Mouse (Mus musculus) layer of hippocampus, adult 18-20 months (tissue): Measurements from ENCODE around the gene P4ha2. TPM values are rescaled to one million over a fixed set of nuclear protein-coding genes. Genes with fewer than 3 reads are reported as not detected.

Source experiments
- DNase-seq, 2 experiments: peaks; one replicate each; pipeline ENCODE4 v3.0.0; 2022; ENCODE audit warnings: low spot score in 2 of 2
- total RNA-seq, 2 experiments: library from RNA; stranded (reverse); gene quantifications; 2 replicates each; pipeline ENCODE4 v1.2.3; 2021

The P4ha2 gene
- total RNA-seq, 2 experiments from 2014 or later, result 26.9 to 30.7 TPM

DNA sequence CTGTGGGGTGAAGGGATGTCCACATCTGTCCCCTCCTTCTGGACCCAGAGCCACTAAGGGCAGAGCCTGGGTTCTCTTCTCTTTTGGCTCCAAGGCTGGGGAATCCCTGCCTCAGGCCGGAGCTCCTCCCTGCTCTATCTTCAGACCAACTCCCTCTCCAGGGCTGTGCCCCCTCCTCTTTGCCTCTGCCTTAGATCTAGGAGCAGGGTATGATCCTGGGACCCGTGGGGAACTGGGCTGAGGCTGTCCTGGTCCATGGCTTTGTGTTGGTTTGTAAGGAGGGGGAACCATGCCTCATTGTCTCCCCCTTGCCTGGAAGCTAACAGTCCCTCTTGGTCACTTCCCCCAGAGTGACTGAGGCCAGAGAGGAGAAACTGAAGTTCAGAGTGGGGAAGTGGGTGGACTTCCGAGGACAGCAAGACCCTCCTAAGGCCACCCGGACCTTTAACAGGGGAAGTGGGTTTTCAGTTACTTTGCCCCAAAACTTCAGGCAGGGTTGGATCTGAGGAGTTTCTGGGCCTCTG is 31.8 kb upstream of the P4ha2 start:
- no peak for DNase-seq

DNA sequence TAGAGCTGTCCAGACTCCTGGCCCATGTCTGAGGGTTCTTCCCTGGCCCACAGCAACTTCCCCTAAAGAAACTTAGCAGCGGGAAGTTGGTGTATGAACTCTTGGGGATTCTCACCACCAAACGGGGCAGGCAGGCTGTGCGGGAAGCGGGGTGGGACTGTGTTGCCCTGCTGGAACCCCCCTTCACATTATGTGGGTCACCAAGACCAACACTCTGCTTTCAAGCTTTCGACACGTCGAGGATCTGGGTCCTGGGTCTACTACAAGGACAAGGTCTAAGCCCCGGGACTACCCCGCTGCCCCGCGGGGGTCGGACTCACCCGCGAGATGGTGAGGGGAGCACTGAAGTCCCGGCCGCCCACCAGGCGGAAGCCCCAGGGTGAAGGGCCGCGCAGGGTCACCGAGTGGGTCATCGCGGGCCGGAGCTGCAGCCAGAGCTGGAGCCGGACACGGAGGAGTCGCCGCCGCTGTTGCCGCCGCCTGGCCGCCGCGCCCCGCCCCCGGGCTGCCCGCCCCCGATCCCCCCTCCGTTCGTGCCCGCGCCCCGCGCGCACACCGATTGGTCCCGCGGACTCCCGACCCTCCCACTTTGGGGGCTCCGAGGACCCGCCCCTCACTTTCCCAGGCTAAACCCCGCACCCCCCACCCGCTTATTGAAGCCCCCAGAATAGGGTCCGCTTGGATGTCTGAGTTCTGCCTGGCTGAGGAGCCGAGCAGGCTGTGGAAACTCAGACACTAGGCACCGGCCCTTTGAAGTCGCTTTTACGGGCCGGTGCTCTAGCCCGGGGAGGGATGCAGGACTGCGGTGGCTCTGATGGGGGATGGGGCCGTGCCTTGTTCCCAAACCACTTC is 31.1 kb upstream of the P4ha2 start, which contains the start of gene Pdlim4:
Gene Pdlim4 (minus strand): TSS at position 495 of the 852 bp plus-strand sequence.
- DNase-seq, result no peak

DNA sequence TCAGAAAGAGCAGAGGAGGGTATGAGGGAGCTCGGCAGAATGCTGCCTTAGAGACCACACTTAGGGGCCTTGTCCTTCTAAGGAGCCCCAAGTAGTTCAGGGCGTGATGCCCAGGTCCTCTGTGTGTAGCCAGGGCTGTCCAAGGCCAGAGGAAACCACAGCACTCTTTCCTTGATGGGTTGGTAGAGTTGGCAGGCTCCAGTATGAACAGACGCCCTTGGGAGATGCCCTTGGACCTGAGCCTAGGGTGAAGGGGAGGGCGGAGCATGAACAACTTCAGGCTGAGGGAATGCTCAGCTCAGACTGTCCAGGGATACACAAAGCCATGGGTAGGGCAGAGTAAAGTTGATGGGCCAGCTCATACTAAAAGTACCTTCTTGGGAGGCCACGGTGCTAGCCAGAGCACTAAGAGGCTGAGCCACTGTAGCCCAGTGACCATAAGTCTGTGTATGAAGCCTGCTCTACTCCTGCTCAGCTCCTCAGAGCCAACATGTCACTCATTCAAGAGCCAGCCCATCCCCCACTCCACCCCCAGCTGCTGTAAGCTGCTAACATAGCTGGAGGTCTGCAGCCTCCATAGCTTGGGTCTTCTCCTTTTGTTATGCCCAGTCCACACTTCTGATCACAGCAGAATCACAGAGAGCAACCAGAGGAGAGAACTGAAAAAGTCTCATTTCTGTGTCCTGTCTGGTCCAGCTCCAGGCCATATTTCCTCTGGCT is 28.0 kb upstream of the P4ha2 start:
- DNase-seq, result no peak

DNA sequence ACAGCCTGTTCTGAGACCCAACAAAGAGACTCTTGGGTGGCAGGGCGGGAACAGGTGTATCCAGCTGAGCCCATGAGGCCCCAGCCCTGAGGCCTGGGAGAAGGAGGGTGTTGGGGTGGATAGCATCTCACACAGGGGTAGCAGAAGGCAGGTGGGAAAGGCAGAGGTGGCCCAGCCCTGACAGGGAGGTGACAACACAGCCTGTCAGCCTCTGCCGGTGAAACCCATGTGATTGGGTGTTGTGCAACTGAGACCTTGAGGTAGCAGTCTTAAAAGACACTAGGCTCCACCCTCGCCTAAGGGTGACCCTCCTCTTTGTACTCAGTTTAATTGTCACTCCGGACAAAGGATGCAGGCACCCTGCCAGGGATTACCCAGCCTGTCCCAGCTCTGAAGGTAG is 26.6 kb upstream of the P4ha2 start:
- DNase-seq, result no peak

DNA sequence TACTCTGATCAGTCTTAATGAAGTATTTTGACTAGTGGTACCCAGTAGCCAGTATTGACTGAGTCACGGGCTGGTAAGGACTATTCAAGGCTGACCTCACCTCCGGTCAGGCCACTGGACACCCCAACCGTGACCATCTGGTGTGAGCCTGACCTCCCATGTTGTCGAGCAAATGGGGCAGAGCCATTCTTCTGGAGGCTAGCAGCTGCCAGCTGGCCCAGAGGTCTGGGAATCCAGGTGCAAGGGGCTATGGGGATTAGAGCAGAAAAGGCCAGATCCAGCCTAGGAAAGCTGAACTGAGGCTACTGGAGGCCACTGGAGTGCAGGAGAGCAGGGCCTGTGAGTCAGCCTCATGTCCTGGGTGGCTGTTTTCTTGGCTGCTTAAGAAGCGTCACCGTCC is 24.5 kb upstream of the P4ha2 start:
- DNase-seq, result no peak

DNA sequence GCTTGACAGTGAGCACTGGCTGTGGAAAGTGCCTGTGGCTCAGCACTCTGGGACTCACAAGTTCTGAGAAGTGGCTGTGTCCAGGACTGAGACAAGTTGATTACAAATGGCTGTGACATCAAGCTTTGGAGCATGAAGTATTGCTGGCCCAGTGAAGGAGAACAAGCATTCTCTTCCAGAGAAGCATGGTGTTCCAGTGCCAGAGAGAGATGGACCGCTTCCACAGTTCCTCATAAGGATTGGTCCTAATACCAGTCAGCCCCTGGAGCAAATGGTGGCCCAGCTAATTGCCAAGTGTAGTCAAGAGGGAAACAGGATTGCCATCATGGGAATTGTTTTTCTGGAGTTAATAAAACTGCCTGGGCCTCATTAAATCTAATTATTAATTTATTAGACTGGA is 23.8 kb upstream of the P4ha2 start:
- no peak for DNase-seq

DNA sequence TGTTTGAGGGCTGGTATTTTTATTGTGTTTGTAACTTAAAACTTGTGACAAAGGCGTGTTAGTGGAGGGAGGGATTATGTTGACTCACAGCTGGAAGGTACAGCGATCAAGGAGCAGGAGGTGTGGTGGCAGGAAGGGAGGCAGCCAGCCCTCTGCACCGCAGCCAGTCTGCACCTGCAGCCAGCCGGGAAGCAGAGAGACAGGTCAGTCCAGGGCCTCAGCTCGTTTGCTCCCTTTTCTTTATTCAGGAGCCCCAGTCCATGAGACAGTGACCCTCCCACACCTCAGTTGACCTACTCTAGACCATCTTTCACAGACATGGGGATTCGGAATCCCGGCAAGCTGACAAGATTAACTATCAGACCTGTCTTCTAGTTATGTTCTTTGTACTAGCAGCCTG is 19.5 kb upstream of the P4ha2 start:
- no peak for DNase-seq

DNA sequence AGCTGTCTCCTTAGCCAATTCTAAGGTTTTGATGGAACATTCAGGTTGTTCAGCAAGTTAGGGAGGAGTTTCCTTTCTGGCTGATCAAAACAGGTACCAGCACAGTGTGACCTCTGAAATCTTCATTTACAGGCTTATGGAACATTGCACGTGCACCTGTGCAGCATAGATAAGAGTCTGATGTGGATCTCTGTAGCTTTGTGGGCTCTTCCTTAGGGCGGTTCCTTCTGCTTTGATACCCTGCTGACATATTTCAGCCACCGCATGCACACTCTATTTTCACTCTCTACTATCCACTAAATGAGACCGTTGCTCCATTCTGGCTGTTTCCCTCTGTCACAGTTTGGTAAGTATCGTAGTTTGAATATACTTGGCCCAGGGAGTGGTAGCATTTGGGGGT is 17.2 kb upstream of the P4ha2 start:
- DNase-seq, result no peak

DNA sequence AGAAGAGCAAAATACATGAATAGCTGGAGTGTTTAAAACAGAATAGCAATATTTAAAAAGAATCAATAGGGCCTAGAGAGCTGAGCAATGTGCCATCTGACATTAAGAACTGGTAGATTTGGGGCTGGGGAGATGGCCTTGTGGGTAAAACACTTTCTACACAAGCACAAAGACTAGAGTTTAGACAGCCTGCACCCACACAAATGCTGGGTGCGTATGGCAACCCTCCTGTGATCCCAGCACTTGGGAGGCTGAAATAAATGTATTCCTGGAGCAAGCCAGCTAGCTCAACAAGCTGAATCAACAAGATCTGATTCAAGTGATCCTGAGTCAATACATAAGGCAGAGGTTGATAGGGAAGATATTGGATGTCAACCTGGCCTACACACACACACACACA is 14.9 kb upstream of the P4ha2 start:
- peak in 1 of 2 experiments; percentile 63 for DNase-seq

DNA sequence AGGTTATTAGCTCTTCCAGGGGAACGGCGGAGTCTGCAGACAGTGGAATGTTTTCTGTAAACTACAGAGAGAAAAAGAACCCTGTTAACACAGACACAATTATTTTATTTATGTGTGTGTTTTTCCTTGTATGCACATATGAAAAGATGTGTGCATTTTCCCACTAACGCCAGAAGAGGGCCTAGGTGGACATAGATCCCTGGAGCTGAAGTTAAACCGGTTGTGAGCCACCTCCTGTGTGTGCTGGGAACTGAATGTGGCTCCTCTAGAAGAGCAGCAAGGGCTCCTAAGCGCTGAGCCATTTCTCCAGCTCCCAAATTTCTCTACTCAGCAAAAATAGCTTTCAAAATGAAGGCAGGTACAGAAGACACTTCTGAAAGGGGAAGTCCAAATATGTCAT is 14.1 kb upstream of the P4ha2 start:
- no peak for DNase-seq

DNA sequence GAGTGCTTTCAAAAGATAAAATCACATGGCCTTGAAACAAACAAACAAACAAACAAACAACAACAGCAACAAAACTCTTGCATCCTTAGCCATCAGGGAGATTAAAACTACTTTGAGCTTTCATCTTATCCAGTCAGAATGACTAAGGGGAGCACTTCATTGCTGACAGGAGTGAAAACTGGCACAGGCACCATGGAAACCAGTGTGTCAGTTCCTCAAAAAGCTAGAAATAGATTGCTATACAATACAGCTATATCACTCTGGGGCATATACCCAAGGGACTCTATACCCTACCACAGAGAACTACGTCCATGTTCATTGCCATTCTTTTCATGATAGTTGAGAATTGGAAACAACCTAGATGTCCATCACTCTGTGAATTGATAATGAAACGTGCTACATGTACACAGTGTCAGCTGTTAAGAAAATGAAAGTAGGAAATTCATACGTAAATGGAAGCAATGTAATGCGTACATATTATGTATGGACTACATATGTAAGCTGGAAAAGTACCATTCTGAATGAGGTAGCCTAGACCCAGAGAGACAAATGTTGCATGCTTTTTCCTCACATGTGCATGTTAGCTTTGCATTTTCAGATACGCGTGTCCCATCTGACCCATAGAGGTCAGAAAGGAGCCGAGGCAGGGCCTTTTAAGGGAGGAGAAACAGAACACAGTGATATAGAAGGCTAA is 11.5 kb upstream of the P4ha2 start:
- no peak for DNase-seq

DNA sequence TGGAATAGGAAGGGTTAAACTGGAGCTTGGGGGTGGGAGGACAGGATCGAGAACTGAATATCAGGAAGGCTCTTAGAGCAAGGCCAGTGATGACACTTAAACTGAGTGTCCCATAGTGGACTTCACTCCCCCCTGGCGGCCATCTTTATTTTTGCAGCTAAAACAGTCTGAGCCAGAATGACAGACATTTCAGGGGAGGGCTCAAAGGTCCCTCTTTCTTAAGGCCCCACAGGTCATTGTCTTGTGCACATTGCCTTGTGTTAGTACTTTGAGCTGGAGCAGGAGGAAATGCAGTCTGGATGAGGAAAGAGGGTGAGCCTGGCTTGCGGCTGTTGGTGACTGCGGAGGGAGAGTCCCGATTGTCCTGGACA is 11.0 kb upstream of the P4ha2 start:
- peak in 1 of 2 experiments; percentile 82 for DNase-seq

DNA sequence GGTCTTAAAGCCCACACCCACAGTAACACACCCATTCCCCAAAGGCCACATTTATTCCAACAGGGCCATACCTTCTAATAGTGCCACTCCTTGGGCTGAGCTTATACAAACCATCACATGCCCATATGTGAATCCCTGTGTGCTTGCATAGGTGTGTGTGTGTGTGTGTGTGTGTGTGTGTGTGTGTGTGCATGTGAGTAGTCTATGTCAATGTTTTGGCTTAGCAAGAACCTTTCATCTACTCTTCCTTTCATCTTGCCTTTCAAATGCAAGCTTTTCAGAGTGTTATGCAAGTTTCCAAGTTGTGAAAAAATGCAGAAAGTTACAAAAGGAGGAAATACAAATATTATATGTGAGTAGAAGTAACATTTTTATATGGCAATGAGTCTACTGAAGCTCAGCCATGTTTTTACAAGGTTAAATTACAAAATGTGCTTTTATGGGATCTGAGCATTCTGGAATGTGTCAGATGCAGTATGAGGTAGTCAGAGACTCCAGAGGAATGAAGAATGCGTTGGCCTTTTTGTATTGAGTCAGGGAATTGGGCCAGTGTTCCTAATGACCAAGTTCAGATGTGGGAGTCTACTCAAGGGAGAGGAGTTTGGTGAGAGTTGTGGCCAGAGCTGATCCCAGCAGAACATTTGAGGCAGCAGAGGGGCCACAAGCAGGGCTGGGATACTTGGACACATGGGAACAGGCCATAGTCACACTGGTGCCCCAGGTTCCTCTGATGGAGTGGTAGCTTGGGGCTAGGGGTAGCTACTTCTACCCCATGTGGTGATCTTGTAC is 9.6 kb upstream of the P4ha2 start:
- no peak for DNase-seq

DNA sequence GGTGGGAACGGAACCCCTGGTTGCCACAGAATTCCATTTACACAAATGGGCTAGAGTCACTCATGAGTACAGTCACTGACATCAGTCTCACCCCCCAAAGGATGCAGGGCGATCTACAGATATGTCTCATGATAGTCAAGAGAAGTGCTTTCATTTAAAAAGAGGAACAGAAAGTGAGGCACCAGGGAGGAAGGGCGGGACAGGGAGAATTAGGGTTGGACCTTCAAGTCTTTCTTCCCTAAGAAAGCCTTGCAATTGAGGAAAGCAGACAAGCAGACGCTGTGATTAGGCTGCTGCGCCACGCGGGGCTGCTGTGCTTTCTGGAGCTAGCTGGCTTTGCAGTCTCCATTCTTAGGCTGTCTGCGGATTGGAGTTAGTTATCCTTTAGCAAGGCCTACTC is 8.2 kb upstream of the P4ha2 start:
- no peak for DNase-seq

DNA sequence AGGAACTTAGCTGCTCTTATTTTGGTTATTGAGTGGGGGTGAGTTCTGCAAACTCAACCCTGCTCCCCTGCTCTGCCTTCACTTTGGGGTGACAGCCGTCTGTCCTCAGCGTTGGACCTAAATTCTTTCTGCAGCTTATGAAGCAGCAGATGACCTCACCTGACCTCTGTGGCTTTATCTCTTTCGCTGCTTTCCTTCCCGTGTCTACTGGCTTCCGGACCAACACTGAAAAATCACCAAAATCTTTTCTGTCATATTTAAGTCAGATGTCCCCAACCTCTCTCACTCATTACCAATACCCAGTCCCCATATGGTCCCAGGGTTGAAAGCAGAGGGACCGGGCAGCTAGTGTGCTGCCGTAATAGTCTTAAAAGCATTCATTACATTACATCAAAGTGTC is 7.7 kb upstream of the P4ha2 start:
- no peak for DNase-seq

DNA sequence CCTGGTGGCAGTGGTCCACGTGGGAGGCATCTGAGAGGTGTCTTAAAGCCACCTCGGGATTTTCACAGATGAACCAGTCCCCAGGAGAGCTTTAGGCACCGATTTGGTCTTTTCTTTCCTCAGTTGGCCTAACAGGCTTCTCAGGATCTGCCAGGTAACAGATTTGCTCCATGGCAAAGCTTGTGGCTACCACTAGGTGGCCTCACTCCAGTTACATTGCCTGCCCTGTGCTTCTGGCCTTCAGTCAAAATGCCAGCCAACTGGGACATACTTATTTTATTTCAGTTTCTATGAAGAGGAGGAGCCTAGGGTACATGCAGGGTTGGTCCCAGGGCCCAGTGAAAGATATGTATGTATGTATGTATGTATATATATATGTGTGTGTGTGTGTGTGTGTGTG is 6.9 kb upstream of the P4ha2 start:
- DNase-seq, result peak in 1 of 2 experiments; percentile 53

DNA sequence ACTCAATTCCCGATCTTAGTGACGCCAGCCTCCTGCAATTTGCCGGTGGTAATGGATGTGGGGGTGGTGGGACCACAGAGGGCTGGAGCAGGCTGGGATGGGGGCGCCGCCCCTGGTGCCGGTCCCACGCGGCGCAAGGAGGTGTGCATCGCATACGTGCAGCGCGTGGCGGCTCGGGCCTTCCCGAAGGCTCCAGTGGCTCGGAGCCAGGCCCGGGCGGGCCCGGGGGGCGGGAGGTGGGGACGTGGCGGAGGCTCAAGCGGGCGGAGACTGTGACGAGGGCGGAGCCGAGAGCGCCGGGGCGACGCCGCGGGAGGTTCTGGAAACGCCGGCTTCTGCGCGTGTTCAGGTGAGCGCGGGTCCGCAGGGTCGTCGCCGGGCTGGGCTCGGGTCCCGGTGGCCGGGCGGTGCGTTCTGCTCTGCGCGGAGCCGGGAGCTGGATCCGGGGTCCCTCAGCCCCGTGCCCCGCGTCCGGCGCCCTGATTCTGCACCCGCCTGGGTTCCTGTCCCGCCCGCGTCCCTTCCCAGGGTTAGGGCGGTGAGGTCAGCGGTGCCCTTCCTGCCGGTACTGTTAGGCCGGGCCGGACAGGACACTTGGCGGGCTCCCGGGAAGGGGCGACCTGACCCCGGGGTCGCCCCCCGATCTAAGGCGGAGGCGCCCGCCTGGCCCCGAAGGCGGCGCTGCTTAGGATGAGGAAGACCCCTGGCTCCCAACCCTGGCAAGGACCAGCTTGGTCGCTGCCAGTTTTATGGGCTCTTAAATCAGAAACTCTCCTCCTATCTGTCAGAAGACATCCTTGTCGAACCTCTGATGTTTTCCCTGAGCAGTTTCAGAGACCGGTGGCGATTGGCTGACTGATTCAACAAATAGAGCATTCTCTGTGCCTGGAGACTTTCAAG is 1.0 kb downstream of the P4ha2 start:
- DNase-seq, result peak in 1 of 2 experiments; percentile 70

DNA sequence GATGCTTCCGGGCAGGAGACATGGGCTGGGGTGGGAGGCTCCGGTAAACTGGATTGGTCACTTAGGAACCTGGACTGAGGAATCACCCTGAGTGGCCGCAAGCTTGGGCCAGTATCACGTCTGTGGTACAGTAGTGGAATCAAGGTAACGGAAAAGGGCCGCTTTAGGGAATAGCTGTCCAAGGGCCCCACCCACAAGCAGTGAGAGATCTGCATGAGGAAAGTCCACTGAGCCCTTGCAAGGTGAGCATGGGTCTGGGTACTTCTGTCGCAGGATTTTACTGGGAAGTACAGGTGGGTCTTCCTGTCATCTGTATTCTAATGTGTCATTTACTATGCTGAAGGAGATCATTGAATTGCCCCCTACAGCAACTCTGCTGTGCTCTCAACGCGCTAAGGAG is 1.8 kb downstream of the P4ha2 start:
- DNase-seq, result no peak

DNA sequence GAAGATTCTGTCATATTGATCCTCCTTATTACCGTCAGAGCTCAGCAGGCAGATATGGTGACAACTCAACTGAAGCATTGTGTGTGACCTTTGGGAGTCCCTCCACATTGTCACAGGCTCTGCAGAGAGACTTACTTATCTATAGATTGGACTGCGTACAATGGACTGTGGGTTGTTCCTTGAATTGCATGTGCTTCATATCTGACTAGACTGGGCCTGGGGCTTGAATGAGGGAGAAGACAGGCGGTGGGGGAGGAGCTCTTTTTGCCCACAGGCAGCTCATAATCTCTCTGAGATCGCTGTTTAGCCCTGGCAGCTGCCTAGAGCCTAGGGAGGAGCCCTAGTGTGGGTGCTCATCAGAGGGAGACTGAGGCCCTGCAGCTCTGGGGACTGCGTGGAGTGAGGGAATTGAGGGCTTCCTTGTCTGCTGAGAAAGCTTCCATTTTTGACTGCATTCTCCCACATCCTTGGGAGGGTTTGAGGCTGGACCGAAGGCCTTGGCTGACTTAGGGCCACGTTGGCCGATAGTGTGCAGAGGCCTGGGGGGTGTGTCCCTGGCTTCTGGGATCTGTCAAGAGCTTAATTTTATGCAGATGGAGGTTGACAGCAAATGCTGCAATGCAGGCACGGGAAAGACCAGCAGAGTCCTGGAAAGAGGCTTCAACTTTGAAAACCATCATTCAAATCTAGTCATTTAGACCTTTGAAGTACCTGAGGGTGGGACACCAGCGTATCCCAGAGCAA is 3.0 kb downstream of the P4ha2 start:
- no peak for DNase-seq
